Mouse (Mus musculus): ENCODE data around the gene Fbrsl1. TPM values are rescaled to one million over a fixed set of nuclear protein-coding genes. Genes with fewer than 3 reads are reported as not detected.

Gene Fbrsl1
- polyA plus RNA-seq, 2 experiments = 20.8 to 49.8 TPM

DNA sequence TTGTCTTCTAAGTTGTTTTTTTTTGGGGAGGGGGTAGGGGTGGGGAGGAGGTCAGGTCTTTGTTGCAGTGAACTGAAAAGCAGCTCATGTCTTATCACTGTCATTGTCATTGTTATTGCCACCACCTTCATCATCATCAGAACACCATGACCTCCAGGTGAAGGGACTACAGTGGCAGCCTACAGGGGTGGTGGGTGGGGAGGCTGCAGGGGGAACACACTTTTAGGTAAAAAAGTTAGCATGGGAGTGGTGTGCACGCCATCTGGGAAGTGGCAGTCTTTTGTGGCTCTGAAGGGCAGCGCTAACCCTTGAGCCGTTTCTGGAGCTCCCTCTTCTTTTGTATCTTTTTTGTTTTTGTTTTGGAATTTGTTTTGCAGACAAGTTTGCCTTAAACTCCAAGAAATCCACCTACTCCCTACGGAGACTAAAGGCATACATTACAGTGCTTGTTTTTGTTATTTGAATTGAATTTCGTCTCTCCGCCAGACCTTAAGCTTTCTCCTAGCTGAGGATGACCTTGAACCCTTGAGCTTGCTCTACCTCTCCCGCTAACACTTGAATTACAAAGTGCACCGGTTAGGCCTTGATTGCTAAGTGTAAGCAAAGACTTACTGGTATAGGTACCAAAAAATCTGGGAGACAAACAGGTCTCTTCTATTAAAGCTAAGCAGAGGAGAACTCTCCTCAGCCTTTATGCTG, 21.1 kb upstream of the Fbrsl1 start:
- Histone ChIP-seq H3K27me3 (ENCODE audit: control insufficient read depth, insufficient read depth, low read length) (no peaks in the 10 kb centered on the region), H3K4me1 (ENCODE audit: control insufficient read depth, insufficient read depth, low read length) (peaks cover 3% of the 10 kb centered on the region; the same call in 1 of the 2 replicates), H3K27ac (replicated peaks; ENCODE audit: low read depth, low read length) (no peak overlapping the region), H3K9me3 (ENCODE audit: control insufficient read depth, low read length) (no peaks in the 10 kb centered on the region), H3K9ac (ENCODE audit: low read depth, low read length, severe bottlenecking) (no peak overlapping the region), H3K36me3 (ENCODE audit: control insufficient read depth, insufficient read depth, low read length) (no peaks in the 10 kb centered on the region), H3K4me2 (replicated peaks; ENCODE audit: low read depth, low read length, severe bottlenecking) (no peak overlapping the region), H3K4me3 (replicated peaks; ENCODE audit: low read length) (no peak overlapping the region)
- DNase-seq (ENCODE audit: low spot score) = no peak
- WGBS = 79% methylated on average over 8 of the region's 8 CpGs
- ATAC-seq (ENCODE audit: low FRiP score, low read depth) = no peak
- no peak for TF ChIP-seq POLR2A (IDR thresholded peaks at IDR 0.05; ENCODE audit: borderline replicate concordance, extremely low read depth, insufficient read depth, insufficient read length)

DNA sequence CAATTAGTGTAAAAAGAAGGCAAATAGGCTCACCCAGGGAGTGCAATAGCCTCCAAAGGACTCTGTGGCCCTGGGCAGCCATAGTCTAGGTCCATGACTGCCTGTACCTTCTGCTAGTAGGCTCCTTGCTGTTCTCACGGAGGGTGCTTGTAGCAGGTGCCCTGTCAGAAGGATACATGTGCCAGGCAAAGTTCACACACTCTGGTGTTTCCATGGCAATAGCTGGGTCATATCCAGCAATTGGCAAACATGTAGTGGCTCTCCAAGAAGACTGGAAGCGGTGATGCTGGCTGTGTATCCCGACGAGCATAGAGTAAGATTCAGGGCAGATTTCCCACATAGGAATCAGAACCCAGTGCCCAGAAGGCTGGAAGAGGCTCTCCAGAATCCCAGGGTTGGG, 20.0 kb upstream of the Fbrsl1 start:
- Histone ChIP-seq H3K27me3 (ENCODE audit: control insufficient read depth, insufficient read depth, low read length) (no peaks in the 10 kb centered on the region), H3K27ac (replicated peaks; ENCODE audit: low read depth, low read length) (no peak overlapping the region), H3K4me2 (replicated peaks; ENCODE audit: low read depth, low read length, severe bottlenecking) (no peak overlapping the region), H3K36me3 (ENCODE audit: control insufficient read depth, insufficient read depth, low read length) (no peaks in the 10 kb centered on the region), H3K4me1 (ENCODE audit: control insufficient read depth, insufficient read depth, low read length) (peaks cover 3% of the 10 kb centered on the region; the same call in 1 of the 2 replicates), H3K9ac (ENCODE audit: low read depth, low read length, severe bottlenecking) (no peak overlapping the region), H3K9me3 (ENCODE audit: control insufficient read depth, low read length) (no peaks in the 10 kb centered on the region), H3K4me3 (replicated peaks; ENCODE audit: low read length) (no peak overlapping the region)
- no peak for TF ChIP-seq POLR2A (IDR thresholded peaks at IDR 0.05; ENCODE audit: borderline replicate concordance, extremely low read depth, insufficient read depth, insufficient read length)
- WGBS = 94% methylated on average over 4 of the region's 4 CpGs
- no peak for ATAC-seq (ENCODE audit: low FRiP score, low read depth)
- no peak for DNase-seq (ENCODE audit: low spot score)

DNA sequence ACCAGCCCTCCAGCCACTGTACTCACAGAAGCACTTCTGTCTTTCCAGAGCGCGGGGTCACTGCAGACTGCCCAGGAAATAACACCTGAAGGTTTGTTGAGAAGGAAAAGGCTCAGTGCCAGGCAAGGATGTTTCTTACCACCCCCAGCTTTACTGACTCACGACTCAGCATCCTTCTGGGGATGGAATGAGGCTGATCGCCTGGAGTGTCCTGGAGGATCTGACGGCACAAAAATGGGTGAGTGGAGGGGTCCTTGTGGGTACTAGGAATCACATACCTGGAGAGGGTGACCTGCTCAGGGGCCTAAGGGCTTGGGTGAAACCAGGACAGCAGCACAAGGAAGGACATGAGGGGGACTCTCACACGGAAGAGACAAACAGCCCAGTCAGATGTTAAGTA, 19.4 kb upstream of the Fbrsl1 start:
- Histone ChIP-seq H3K27ac (replicated peaks; ENCODE audit: low read depth, low read length) (no peak overlapping the region), H3K9me3 (ENCODE audit: control insufficient read depth, low read length) (no peaks in the 10 kb centered on the region), H3K4me1 (ENCODE audit: control insufficient read depth, insufficient read depth, low read length) (peaks cover 3% of the 10 kb centered on the region; the same call in 1 of the 2 replicates), H3K36me3 (ENCODE audit: control insufficient read depth, insufficient read depth, low read length) (no peaks in the 10 kb centered on the region), H3K4me2 (replicated peaks; ENCODE audit: low read depth, low read length, severe bottlenecking) (no peak overlapping the region), H3K9ac (ENCODE audit: low read depth, low read length, severe bottlenecking) (no peak overlapping the region), H3K27me3 (ENCODE audit: control insufficient read depth, insufficient read depth, low read length) (no peaks in the 10 kb centered on the region), H3K4me3 (replicated peaks; ENCODE audit: low read length) (no peak overlapping the region)
- 69% methylated on average over 6 of the region's 6 CpGs for WGBS
- TF ChIP-seq POLR2A (IDR thresholded peaks at IDR 0.05; ENCODE audit: borderline replicate concordance, extremely low read depth, insufficient read depth, insufficient read length) = no peak
- DNase-seq (ENCODE audit: low spot score) = no peak
- ATAC-seq (ENCODE audit: low FRiP score, low read depth) = no peak

GRCm38 (mm10) chr5:110466531-110467424, 18.5 kb upstream of the Fbrsl1 start:
- Histone ChIP-seq H3K9ac (ENCODE audit: low read depth, low read length, severe bottlenecking) (no peak overlapping the region), H3K36me3 (ENCODE audit: control insufficient read depth, insufficient read depth, low read length) (no peaks in the 10 kb centered on the region), H3K4me3 (replicated peaks; ENCODE audit: low read length) (no peak overlapping the region), H3K4me1 (ENCODE audit: control insufficient read depth, insufficient read depth, low read length) (no peaks in the 10 kb centered on the region), H3K9me3 (ENCODE audit: control insufficient read depth, low read length) (no peaks in the 10 kb centered on the region), H3K4me2 (replicated peaks; ENCODE audit: low read depth, low read length, severe bottlenecking) (no peak overlapping the region), H3K27me3 (ENCODE audit: control insufficient read depth, insufficient read depth, low read length) (no peaks in the 10 kb centered on the region), H3K27ac (replicated peaks; ENCODE audit: low read depth, low read length) (no peak overlapping the region)
- no peak for TF ChIP-seq POLR2A (IDR thresholded peaks at IDR 0.05; ENCODE audit: borderline replicate concordance, extremely low read depth, insufficient read depth, insufficient read length)
- 58% methylated on average over 11 of the region's 11 CpGs for WGBS
- ATAC-seq (ENCODE audit: low FRiP score, low read depth) (no peak), DNase-seq (ENCODE audit: low spot score) (no peak)

- Histone ChIP-seq H3K27ac (replicated peaks; ENCODE audit: low read depth, low read length) (no peak overlapping the region), H3K9me3 (ENCODE audit: control insufficient read depth, low read length) (no peaks in the 10 kb centered on the region), H3K4me3 (replicated peaks; ENCODE audit: low read length) (no peak overlapping the region), H3K4me2 (replicated peaks; ENCODE audit: low read depth, low read length, severe bottlenecking) (no peak overlapping the region), H3K27me3 (ENCODE audit: control insufficient read depth, insufficient read depth, low read length) (no peaks in the 10 kb centered on the region), H3K36me3 (ENCODE audit: control insufficient read depth, insufficient read depth, low read length) (no peaks in the 10 kb centered on the region), H3K9ac (ENCODE audit: low read depth, low read length, severe bottlenecking) (no peak overlapping the region), H3K4me1 (ENCODE audit: control insufficient read depth, insufficient read depth, low read length) (no peaks in the 10 kb centered on the region)
- no peak for TF ChIP-seq POLR2A (IDR thresholded peaks at IDR 0.05; ENCODE audit: borderline replicate concordance, extremely low read depth, insufficient read depth, insufficient read length)
- ATAC-seq (ENCODE audit: low FRiP score, low read depth) = no peak
- DNase-seq (ENCODE audit: low spot score) = no peak
- 93% methylated on average over 2 of the region's 2 CpGs for WGBS
Measured at GRCm38 (mm10) chr5:110462646-110463045, 14.3 kb upstream of the Fbrsl1 start.

Data from limb, embryonic 14.5 days (tissue).